Mouse (Mus musculus): ENCODE results near the gene Ifnl3.
A peak's percentile ranks its signal among the peaks of the same experiment; 100 is the strongest.
"Not testable (repeated sequence)": the region's sequence is repeated elsewhere in the genome, so short reads cannot be mapped to it uniquely, and the experiment has no call there.

Gene Ifnl3

GRCm38 (mm10) chr7:28522536-28522935, at the start of gene Ifnl3:
Ifnl3 (plus strand) TSS chr7:28522836.
- not testable (repeated sequence) for DNase-seq (ENCODE audit: extremely low read depth, insufficient read length, low spot score)

GRCm38 (mm10) chr7:28476191-28476590, 46.4 kb upstream of the Ifnl3 start:
- no peak for DNase-seq (ENCODE audit: extremely low read depth, insufficient read length, low spot score)

GRCm38 (mm10) chr7:28477363-28477762, 45.3 kb upstream of the Ifnl3 start:
- no peak for DNase-seq (ENCODE audit: extremely low read depth, insufficient read length, low spot score)

- no peak for DNase-seq (ENCODE audit: extremely low read depth, insufficient read length, low spot score)
These were observed 43.8 kb upstream of the Ifnl3 start for GRCm38 (mm10) chr7:28478854-28479253.

GRCm38 (mm10) chr7:28482854-28483253, 39.8 kb upstream of the Ifnl3 start:
- DNase-seq (ENCODE audit: extremely low read depth, insufficient read length, low spot score), result no peak

GRCm38 (mm10) chr7:28484192-28484591, 38.4 kb upstream of the Ifnl3 start:
- DNase-seq (ENCODE audit: extremely low read depth, insufficient read length, low spot score), result no peak

- DNase-seq (ENCODE audit: extremely low read depth, insufficient read length, low spot score), result no peak
These were observed 34.6 kb upstream of the Ifnl3 start for GRCm38 (mm10) chr7:28488030-28488491.

GRCm38 (mm10) chr7:28490410-28490809, 32.2 kb upstream of the Ifnl3 start:
- no peak for DNase-seq (ENCODE audit: extremely low read depth, insufficient read length, low spot score)

GRCm38 (mm10) chr7:28490903-28491302, 31.7 kb upstream of the Ifnl3 start:
- DNase-seq (ENCODE audit: extremely low read depth, insufficient read length, low spot score), result no peak

GRCm38 (mm10) chr7:28492310-28492709, 30.3 kb upstream of the Ifnl3 start:
- DNase-seq (ENCODE audit: extremely low read depth, insufficient read length, low spot score), result no peak

GRCm38 (mm10) chr7:28495426-28495825, 27.2 kb upstream of the Ifnl3 start:
- DNase-seq (ENCODE audit: extremely low read depth, insufficient read length, low spot score), result no peak

- no peak for DNase-seq (ENCODE audit: extremely low read depth, insufficient read length, low spot score)
These were observed 17.1 kb upstream of the Ifnl3 start for GRCm38 (mm10) chr7:28505585-28505984.

GRCm38 (mm10) chr7:28509121-28509520, 13.5 kb upstream of the Ifnl3 start:
- DNase-seq (ENCODE audit: extremely low read depth, insufficient read length, low spot score), result not testable (repeated sequence)

- DNase-seq (ENCODE audit: extremely low read depth, insufficient read length, low spot score), result not testable (repeated sequence)
These were observed 12.1 kb upstream of the Ifnl3 start, which contains the start of gene Ifnl2 for GRCm38 (mm10) chr7:28510405-28510974. Ifnl2 (minus strand) TSS chr7:28510455.

- no peak for DNase-seq (ENCODE audit: extremely low read depth, insufficient read length, low spot score)
These were observed 11.2 kb upstream of the Ifnl3 start for GRCm38 (mm10) chr7:28511441-28511840.

GRCm38 (mm10) chr7:28527922-28528719, 5.5 kb downstream of the Ifnl3 start:
- DNase-seq (ENCODE audit: extremely low read depth, insufficient read length, low spot score), result peak; percentile 57

- DNase-seq (ENCODE audit: extremely low read depth, insufficient read length, low spot score), result no peak
These were observed 9.4 kb downstream of the Ifnl3 start for GRCm38 (mm10) chr7:28532005-28532404.

- not testable (repeated sequence) for DNase-seq (ENCODE audit: extremely low read depth, insufficient read length, low spot score)
These were observed 16.2 kb downstream of the Ifnl3 start for GRCm38 (mm10) chr7:28538886-28539285.

- DNase-seq (ENCODE audit: extremely low read depth, insufficient read length, low spot score), result no peak
These were observed 17.9 kb downstream of the Ifnl3 start, which contains the start of gene Sycn for GRCm38 (mm10) chr7:28540526-28540925. Sycn (plus strand) TSS chr7:28540885.

- DNase-seq (ENCODE audit: extremely low read depth, insufficient read length, low spot score), result no peak
These were observed 21.5 kb downstream of the Ifnl3 start for GRCm38 (mm10) chr7:28544051-28544601.

- DNase-seq (ENCODE audit: extremely low read depth, insufficient read length, low spot score), result no peak
These were observed 22.6 kb downstream of the Ifnl3 start for GRCm38 (mm10) chr7:28545048-28545890.
